Mouse (Mus musculus) urinary bladder, postnatal 36 days (tissue): ENCODE data around the gene Mog.
"Not testable (repeated sequence)": the region's sequence is repeated elsewhere in the genome, so short reads cannot be mapped to it uniquely, and the experiment has no call there.

ENCODE experiments used
- DNase-seq, 2 experiments: peaks; one replicate each; pipeline ENCODE4 v3.0.0; 2022; ENCODE audit warnings: low spot score in 2 of 2, mixed read lengths in 1 of 2

The Mog gene

GRCm38 (mm10) chr17:36994528-36994927 lies 28.7 kb downstream of the Mog start:
- DNase-seq: no peak

DNA sequence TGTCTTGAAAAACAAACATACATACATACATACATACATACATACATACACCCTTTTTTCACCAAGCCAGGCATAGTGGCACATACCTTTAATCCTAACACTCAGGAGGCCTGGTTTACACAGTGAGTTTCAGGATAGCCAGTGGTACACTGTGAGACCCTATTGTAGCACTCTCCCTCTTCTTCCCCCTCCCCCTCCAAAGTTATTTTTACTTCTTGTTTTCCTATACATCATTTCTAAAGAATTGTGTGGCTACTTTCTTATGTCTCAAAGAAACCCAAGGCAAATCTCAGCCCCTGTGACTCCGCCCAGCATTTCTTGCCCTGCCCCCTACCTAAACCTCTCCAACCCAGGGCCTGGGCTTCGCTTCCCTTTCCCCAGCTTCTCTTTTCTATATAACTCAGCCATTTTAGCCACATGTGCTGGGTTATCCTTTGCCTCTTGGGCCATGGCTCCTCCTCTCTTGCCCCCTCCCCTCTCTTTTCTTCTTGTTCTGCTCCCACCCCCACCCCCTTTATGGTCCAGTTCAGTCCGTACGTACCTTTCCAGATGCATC lies 29.4 kb downstream of the Mog start:
- no peak for DNase-seq

GRCm38 (mm10) chr17:36992336-36993104 lies 30.7 kb downstream of the Mog start:
- DNase-seq: no peak

DNA sequence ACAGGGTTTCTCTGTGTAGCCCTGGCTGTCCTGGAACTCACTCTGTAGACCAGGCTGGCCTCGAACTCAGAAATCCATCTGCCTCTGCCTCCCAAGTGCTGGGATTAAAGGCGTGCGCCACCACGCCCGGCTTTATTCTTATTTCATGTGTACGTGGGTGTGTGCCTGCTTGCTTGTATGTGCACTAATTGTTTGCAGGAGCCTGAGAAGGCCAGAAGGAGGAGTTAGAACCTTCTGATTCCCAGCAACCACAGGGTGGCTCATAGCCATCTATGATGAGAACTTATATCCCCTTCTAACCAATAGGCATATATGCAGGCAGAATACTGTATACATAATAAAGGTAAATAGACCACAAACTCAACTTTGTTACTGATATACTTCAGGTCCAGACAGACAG lies 32.6 kb downstream of the Mog start:
- DNase-seq: not testable (repeated sequence)

DNA sequence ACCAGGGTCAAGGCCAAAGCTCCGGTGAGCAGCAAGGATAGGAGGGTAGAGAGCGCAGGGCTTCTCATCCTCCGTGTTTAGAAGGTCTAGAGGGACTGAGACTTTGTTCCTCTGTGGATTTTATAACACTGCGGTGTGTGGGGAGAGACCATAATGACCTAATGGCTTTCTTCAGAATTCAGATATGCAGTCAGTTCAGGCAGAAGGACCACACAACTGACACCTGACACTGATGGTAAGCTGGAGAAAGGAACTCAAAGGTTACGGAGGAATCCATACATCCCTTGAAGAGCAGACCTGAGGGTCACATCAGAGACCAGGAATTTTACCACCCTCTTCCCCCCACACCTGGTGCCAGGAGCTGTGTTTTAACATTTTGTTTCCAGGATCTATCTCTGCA lies 33.8 kb downstream of the Mog start, which contains the start of gene H2-M5:
Gene H2-M5, minus strand, starts transcription at position 101 of the 400 bp plus-strand sequence.
- DNase-seq: no peak

- DNase-seq: no peak
Measured at GRCm38 (mm10) chr17:36988475-36988874, 34.7 kb downstream of the Mog start.

DNA sequence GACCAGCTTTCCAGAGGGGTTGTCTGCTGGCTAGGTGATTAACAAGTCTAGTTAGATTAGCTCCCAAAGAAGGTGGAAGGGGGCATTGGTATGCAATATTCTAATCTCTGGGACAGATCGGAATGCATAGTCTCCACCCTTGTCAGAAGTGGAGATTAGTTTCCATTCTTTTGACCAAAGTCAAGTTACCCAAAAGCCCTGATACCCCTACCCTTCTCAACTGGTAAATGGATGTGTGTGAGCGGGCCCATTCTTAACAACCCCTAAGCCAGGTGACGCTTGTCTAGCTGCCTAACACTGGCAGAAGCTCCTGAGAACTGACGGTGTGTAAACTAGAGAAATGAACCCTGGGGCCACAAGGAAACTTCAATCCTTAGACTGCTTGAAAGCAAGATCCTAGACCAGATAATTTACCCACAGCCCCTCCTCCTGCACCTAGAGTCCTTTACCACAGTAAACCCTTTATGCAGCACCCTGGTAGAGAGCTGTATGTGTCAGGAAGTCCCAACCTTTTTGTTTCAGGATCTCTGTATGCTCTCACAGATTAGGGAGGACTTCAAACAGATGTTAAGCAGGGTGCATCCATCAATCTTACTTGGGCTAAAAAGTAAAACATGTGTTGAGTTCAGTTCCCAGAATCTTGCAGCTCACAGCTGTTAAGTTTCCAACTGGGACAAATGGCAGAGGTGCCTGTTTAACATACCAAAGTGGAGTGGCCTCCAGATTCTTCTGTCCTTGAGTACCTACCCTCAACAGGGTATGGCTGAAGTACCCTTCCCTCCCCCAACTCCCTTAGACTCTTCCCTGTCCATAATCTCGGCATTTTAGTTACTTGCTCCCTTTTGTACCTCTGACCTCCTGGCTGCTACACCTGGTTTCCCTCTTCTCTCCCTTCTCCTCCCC lies 40.7 kb downstream of the Mog start:
- DNase-seq: no peak

GRCm38 (mm10) chr17:36981845-36982244 lies 41.4 kb downstream of the Mog start:
- DNase-seq: no peak

DNA sequence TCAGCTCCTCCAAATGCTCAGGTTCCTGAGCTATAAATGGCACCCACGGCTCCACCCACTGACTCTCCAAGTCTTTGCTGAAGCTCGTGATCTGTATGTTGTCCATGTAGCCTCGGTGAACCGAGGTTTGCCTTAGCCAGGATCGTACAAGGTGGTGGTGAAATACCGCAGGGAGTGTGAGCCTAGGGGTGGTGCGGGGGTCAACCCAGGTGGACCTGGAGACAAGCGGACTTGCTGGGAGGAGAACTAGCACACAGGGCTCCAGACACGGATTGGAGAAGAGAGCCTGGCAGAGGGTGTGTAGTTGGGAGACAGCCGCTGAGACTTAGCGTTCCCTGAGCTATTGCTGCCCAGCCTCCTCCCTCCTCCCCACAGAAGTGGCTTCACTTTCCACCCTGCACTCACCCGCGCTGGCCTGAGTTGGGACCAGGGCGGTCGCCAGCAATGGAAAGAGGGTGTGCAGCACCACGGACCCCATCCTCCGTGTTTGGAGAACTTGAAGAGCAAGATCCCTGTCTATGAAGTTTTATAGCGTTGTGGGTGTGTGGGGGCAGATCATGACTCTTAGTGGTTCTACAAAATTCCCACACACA lies 41.9 kb downstream of the Mog start, which contains the start of gene 2410137M14Rik:
Gene 2410137M14Rik, minus strand, starts transcription at position 17 of the 593 bp plus-strand sequence.
- DNase-seq: no peak

DNA sequence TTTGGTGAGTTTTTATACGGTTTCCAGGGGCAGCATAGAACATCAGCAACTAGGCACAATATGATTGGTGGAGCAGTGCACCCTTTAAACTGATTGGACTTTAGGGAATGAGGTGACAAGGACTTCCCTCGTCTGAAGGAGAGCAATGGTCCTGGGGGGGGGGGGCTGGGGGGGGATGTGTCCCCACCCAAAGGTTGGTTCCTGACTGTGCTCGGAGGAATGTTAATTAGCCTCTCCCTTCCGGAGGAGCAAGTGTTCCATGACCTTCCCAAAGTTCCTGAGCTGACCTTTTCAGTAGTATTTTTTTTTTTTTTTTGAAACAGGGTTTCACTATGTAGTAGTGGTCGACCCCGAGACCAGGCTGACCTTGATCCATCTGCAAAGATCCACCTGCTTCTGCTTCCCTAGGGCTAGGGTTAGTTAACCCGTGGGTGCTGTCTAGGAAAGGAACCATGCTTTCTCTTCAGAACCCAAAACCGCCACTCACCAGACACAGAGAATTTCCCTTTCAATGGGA lies 49.9 kb downstream of the Mog start:
- no peak for DNase-seq

DNA sequence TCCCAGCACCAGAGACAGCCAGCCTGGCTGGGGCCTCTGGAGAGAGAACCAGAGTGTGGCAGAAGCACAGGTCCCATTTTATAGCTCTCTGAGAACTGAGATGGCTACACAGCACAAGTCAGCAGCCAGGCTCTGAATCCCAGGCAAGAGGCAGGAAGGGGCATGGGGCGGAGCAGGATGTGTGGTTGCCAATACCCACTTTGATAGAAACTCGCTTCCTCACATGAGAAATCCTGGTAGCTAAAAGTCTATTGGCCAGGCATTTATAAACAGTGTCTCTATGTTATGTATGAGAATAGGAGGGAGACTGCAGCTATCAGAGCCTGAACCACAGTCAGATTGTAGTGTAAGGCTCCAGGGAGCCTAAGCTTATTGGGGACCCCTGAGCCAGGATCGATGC lies 50.4 kb downstream of the Mog start:
- no peak for DNase-seq

DNA sequence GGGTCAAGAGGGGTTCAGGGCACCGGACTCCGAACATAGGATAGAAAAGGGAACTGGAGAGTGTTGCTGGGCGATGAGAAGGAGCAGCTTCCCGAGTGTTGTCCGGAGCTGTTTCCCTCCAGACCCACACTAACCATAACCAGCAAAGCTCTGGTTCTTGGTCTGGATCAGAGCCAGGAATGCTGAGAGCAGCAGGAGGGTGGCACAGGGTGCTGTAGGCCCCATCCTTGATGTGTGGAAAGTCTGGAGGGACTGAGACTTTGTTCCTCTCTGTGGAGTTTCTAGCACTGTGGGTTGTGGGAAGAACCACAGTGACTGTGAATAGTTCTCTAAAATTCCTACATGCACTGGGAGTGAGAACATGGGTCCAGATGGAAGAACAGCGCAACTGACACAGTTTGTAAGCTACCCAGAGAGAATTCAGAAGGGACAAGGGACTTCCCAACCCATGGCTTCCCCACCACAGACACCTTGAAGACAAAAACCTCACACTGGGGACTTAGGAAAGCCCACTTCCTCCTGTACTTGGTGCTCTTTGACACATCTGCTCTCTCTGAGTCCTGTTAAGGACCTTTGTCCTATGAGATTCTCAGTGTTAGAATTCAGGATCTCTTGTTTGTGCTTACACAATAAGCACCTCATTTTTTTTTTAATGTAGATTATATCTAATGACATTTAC lies 51.9 kb downstream of the Mog start:
- DNase-seq: no peak

GRCm38 (mm10) chr17:36970316-36970890 lies 52.8 kb downstream of the Mog start:
- DNase-seq: no peak

DNA sequence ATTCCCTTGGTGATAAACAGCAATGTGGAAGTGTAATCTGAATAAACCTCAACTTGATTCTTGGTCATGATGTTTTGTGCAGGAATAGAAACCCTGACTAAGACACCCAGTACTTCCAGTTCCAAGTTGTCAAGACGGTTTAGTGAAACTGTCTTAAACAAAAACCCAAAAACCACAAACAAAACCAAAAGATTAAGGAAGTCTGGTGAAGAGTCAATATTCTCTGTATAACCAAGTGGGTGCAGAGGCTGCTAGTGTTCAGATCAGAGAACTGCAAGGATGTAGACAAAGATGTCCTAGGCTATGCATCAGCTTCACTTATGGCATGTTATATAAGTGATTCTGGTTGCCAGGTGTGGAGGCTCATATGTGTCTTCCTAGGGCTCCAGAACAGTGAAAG lies 56.3 kb downstream of the Mog start:
- no peak for DNase-seq

DNA sequence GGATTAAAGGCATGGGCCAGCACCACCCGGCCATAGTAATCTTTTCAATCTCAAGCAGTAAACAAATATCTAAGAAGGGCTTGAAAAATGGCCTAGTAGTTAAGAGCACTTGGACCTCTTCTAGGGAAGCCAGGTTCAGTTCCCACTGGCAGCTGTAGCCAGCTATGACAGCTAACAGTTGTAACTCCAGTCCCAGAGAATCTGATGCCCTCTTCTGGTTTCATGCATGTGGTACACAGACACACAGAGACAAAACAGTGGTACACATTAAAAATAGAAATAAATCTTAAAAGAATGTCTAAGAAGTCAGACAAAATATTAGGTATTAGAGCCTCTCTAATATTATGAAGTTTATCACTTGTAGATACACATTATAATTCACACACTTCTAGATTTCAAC lies 62.1 kb downstream of the Mog start:
- DNase-seq: no peak
